Mouse (Mus musculus) ES-E14 (cell line): ENCODE measurements around the gene Dio2. TPM values are rescaled to one million over a fixed set of nuclear protein-coding genes. Genes with fewer than 3 reads are reported as not detected.

Source experiments
- DNase-seq: peaks from one replicate; pipeline ENCODE4 v3.0.0-alpha.2; 2013; ENCODE audit warnings: low read depth, low spot score
- H3K27ac ChIP-seq: 2 replicates; pipeline ENCODE4 v1.5.1; 2012; ENCODE audit warnings: low read depth, mild to moderate bottlenecking, low read length, moderate library complexity, mixed read lengths; ENCODE audit not compliant: poor library complexity, insufficient read depth, severe bottlenecking
- H3K36me3 ChIP-seq: 2 replicates; pipeline ENCODE4 v1.6.1; 2012; ENCODE audit warnings: mild to moderate bottlenecking, low read length, moderate library complexity, mixed read lengths; ENCODE audit not compliant: control insufficient read depth, poor library complexity, insufficient read depth, severe bottlenecking
- H3K4me1 ChIP-seq, 2 experiments: fragments of 150-350 bp in 1 of 2; sonication (generic) in 1 of 2; 2 replicates each; pipeline ENCODE4 v1.6.1; 2012; ENCODE audit warnings: low read length in 2 of 2, mild to moderate bottlenecking in 1 of 2, mixed read lengths in 1 of 2; ENCODE audit not compliant: control insufficient read depth in 2 of 2, insufficient read depth in 2 of 2, poor library complexity in 1 of 2
- H3K4me3 ChIP-seq, 2 experiments: fragments of 150-350 bp in 1 of 2; sonication (generic) in 1 of 2; 2 replicates each; pipeline ENCODE4 v1.5.1; 2012; ENCODE audit warnings: low read length in 2 of 2, low read depth in 1 of 2, mild to moderate bottlenecking in 1 of 2, mixed read lengths in 1 of 2; ENCODE audit not compliant: insufficient read depth in 1 of 2, poor library complexity in 1 of 2, severe bottlenecking in 1 of 2
- H3K9ac ChIP-seq: 2 replicates; pipeline ENCODE4 v1.6.1; 2012; ENCODE audit warnings: low read depth, mild to moderate bottlenecking, low read length, mixed read lengths; ENCODE audit not compliant: poor library complexity, insufficient read depth, severe bottlenecking
- H3K9me3 ChIP-seq: fragments of 150-350 bp; sonication (generic); 2 replicates; pipeline ENCODE4 v1.6.1; 2012; ENCODE audit warnings: low read depth, mild to moderate bottlenecking, low read length; ENCODE audit not compliant: control insufficient read depth, insufficient read depth
- CHD2 ChIP-seq: IDR thresholded peaks from 2 replicates; pipeline ENCODE4 v1.6.1; 2014; ENCODE audit warnings: mild to moderate bottlenecking, low read depth, low read length, inconsistent platforms
- HCFC1 ChIP-seq: IDR thresholded peaks from 2 replicates; pipeline ENCODE4 v1.6.1; 2012; ENCODE audit warnings: low read length, inconsistent platforms, borderline replicate concordance; ENCODE audit not compliant: insufficient read depth
- MAFK ChIP-seq: IDR thresholded peaks from 2 replicates; pipeline ENCODE4 v1.6.1; 2014; ENCODE audit warnings: mild to moderate bottlenecking, low read depth, low read length, inconsistent platforms; ENCODE audit not compliant: insufficient read depth
- ZC3H11A ChIP-seq: IDR thresholded peaks from 2 replicates; pipeline ENCODE4 v1.6.1; 2012; ENCODE audit warnings: low read depth, mild to moderate bottlenecking, inconsistent platforms, low read length, borderline replicate concordance
- ZNF384 ChIP-seq: IDR thresholded peaks from 2 replicates; pipeline ENCODE4 v1.6.1; 2012; ENCODE audit warnings: low read depth, low read length, inconsistent platforms
- in situ Hi-C, 2 experiments: fragments of 600-800 bp; cut with MboI; formaldehyde crosslinking; loops; one replicate each; pipeline ENCODE4 v1.15.1; 2025; ENCODE audit warnings: low sequenced_read_pairs in 2 of 2, inconsistent platforms in 1 of 2; ENCODE audit not compliant: unreplicated experiment in 2 of 2
- total RNA-seq: library from RNA; depleted of rRNA; stranded (reverse); fragments of 300-350 nt; gene quantifications from 2 replicates; pipeline ENCODE4 v1.2.3, GENCODE M21; 2012; rRNA removed

Gene Dio2
- total RNA-seq: 0.04 TPM in 1 of 2 replicates, not detected in the other

- DNase-seq: no peak
- H3K4me3 ChIP-seq: no peak within 1 kb of the TSS
- no peak for TF ChIP-seq MAFK
- no peak for TF ChIP-seq CHD2
- TF ChIP-seq ZC3H11A: no peak
- no peak for TF ChIP-seq HCFC1
- no peak for TF ChIP-seq ZNF384
- no peaks in the 10 kb centered on the region for H3K36me3 ChIP-seq
- no peaks in the 10 kb centered on the region for H3K9me3 ChIP-seq
- no peak within 1 kb of the TSS for H3K9ac ChIP-seq
- H3K4me1 ChIP-seq: no peaks in the 10 kb centered on the region
- H3K27ac ChIP-seq: no peak within 1 kb of the TSS
- in situ Hi-C loops: loop anchor here in 1 of 2 experiments (25.0 kb wide), 1 partner anchor 574 kb away; no protein-coding TSS in a partner anchor
Measured at GRCm38 (mm10) chr12:90738388-90739223, at the start of gene Dio2. Gene Dio2 (minus strand): TSS chr12:90738438.

GRCm38 (mm10) chr12:90781438-90781837 is 43.2 kb upstream of the Dio2 start:
- in situ Hi-C loops: no loop called here
- no peak overlapping the region for H3K9ac ChIP-seq

DNA sequence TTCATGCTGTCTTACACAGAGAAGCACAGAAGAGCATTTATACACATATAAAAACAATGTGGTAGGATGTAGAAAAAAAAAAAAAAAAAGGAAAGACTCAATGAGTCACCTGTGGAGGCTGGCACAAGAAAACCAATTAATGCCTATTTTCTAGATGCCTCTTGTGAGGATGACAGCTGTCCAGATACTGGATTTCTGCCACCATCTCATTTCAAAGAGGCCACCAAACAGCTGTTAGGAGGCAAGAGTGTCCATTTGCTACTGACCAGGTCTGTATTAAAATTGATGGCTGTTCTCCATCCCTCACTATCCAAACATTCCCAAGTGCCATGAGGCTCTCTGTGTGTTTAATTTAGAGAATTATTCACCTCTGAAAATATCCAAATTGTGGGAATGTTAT is 6.5 kb upstream of the Dio2 start:
- TF ChIP-seq HCFC1 (no peak), CHD2 (no peak), MAFK (no peak), ZC3H11A (no peak), ZNF384 (no peak)
- Histone ChIP-seq H3K4me3 (no peak overlapping the region), H3K9ac (no peak overlapping the region), H3K27ac (no peak overlapping the region), H3K4me1 (no peaks in the 10 kb centered on the region), H3K36me3 (no peaks in the 10 kb centered on the region), H3K9me3 (no peaks in the 10 kb centered on the region)
- in situ Hi-C loops: loop anchor here (10.0 to 25.0 kb wide), 2 partner anchors 568 to 570 kb away; no protein-coding TSS in a partner anchor
- no peak for DNase-seq

More at GRCm38 (mm10) chr12:90781438-90781837, 43.2 kb upstream of the Dio2 start:
- no peak for DNase-seq
- H3K4me1 ChIP-seq: no peaks in the 10 kb centered on the region
- no peaks in the 10 kb centered on the region for H3K36me3 ChIP-seq
- H3K4me3 ChIP-seq: no peak overlapping the region
- TF ChIP-seq CHD2 (no peak), MAFK (no peak), ZNF384 (no peak), ZC3H11A (no peak), HCFC1 (no peak)
- H3K27ac ChIP-seq: no peak overlapping the region
- H3K9me3 ChIP-seq: no peaks in the 10 kb centered on the region

GRCm38 (mm10) chr12:90743633-90744032 is 5.4 kb upstream of the Dio2 start:
- no peak for DNase-seq
- TF ChIP-seq ZC3H11A (no peak), CHD2 (no peak), ZNF384 (no peak), MAFK (no peak), HCFC1 (no peak)
- Histone ChIP-seq H3K9me3 (no peaks in the 10 kb centered on the region), H3K4me1 (no peaks in the 10 kb centered on the region), H3K4me3 (no peak overlapping the region), H3K9ac (no peak overlapping the region), H3K36me3 (no peaks in the 10 kb centered on the region), H3K27ac (no peak overlapping the region)
- in situ Hi-C loops: loop anchor here (10.0 to 25.0 kb wide), 2 partner anchors 569 to 571 kb away; no protein-coding TSS in a partner anchor
